Mouse (Mus musculus) B cell, adult (primary cell): Measurements from ENCODE around the gene Bdp1. TPM values are rescaled to one million over a fixed set of nuclear protein-coding genes. Genes with fewer than 3 reads are reported as not detected.

Experiments
- total RNA-seq: library from RNA; stranded (reverse); gene quantifications from 4 replicates; pipeline ENCODE4 v1.2.4, GENCODE M21; 2023; ENCODE audit not compliant: inconsistent age

The Bdp1 gene
- 70.0 to 97.5 TPM (median 79.9 TPM) in 4 replicates for total RNA-seq

GRCm38 (mm10) chr13:100103748-100104254 lies at the start of gene Bdp1:
Gene Bdp1 (minus strand): TSS chr13:100104070.

GRCm38 (mm10) chr13:100124423-100125257 lies 20.8 kb upstream of the Bdp1 start, which contains the start of gene Smn1:
Gene Smn1 (plus strand): TSS chr13:100124852.

GRCm38 (mm10) chr13:100107652-100108472 lies 4.0 kb upstream of the Bdp1 start, which contains the start of gene Serf1:
Gene Serf1 (plus strand): TSS chr13:100108012.

GRCm38 (mm10) chr13:100014906-100015895 lies 88.7 kb downstream of the Bdp1 start, which contains the start of gene Mccc2:
Gene Mccc2 (minus strand): TSS chr13:100015639.

Other genes with a start within 250 kb of the Bdp1 start
- gene Cartpt, start 203.0 kb downstream of the Bdp1 start, total RNA-seq = not detected in 4 replicates
- 16.2 to 20.9 TPM (median 19.7 TPM) in 4 replicates for gene Mccc2, start 88.4 kb downstream of the Bdp1 start, total RNA-seq
- 1.3 to 2.7 TPM (median 1.7 TPM) in 3 of 4 replicates, not detected in the other for gene Serf1, start 3.9 kb upstream of the Bdp1 start, total RNA-seq
- gene Smn1, start 20.8 kb upstream of the Bdp1 start, total RNA-seq = 67.4 to 85.3 TPM (median 73.8 TPM) in 4 replicates
- gene Naip2, start 98.0 kb upstream of the Bdp1 start, total RNA-seq = 3.9 to 4.5 TPM (median 4.3 TPM) in 4 replicates
- gene Naip5, start 142.3 kb upstream of the Bdp1 start, total RNA-seq = 6.8 to 8.0 TPM (median 7.2 TPM) in 4 replicates
- gene Naip6, start 213.6 kb upstream of the Bdp1 start, total RNA-seq = 3.6 to 4.6 TPM (median 4.1 TPM) in 4 replicates